In genomic region chr5:111635092-111635491, GRCm38 (mm10) we compare ENCODE assay signal across 22 mouse cellular contexts.
DNase-seq lines count a peak whose midpoint lies in the region; ATAC-seq and TF ChIP-seq lines count a peak whose summit lies in the region.
"Had no signal": no experiment of that assay in that cellular context is flagged by ENCODE, and none has a peak within 500 bp of the region (broad histone marks: within the 10 kb centered on the region; RNA-seq: fewer than 3 reads in every experiment).

No protein-coding gene starts in this region.

- peaks cover 50% of the 10 kb centered on the region for H3K27me3 ChIP-seq in limb, embryonic 10.5 days (ENCODE audit: low read depth, poor library complexity, severe bottlenecking)
- H3K27me3 ChIP-seq: CH12.LX; embryonic facial prominence, embryonic 15.5 days; forebrain, embryonic 15.5 days had no signal

- DNase-seq in gastrocnemius, adult 2 months: peak; percentile 15
- no peak for DNase-seq in gastrocnemius, postnatal 4 days (ENCODE audit: low spot score in 2 of 2)
- DNase-seq in limb, embryonic 10.5 days (ENCODE audit: low spot score): no peak
- DNase-seq in adipocyte (ENCODE audit: low spot score): no peak
- DNase-seq in cerebellum, adult 8-10 months: no peak
- no peak for DNase-seq in adrenal gland, adult 2 months
- DNase-seq: adrenal gland, postnatal 10 days; cerebellum, adult 11-12 months; cerebellum, adult 9-11 months; cerebellum, postnatal 36 days; gastrocnemius, postnatal 14 days; heart, adult 11 months; heart, postnatal 10 days; heart, postnatal 4 days had no signal

- intact Hi-C loops in gastrocnemius, adult 2 months (cut with DNase I): no loop called here

- H3K36me3 ChIP-seq in limb, embryonic 10.5 days: peaks cover 3% of the 10 kb centered on the region; the same call in 1 of the 2 replicates
- H3K36me3 ChIP-seq: embryonic facial prominence, embryonic 15.5 days; forebrain, embryonic 15.5 days; hindbrain, embryonic 15.5 days had no signal

- H3K9me3 ChIP-seq in limb, embryonic 10.5 days (replicated peaks): 0 out of 2 replicates have a peak, but pooled peaks cover 1% of the 10 kb centered on the region
- H3K9me3 ChIP-seq: forebrain, embryonic 15.5 days; hindbrain, embryonic 15.5 days had no signal

- no peak overlapping the region for H3K4me3 ChIP-seq in gastrocnemius, adult 2 months
- no peak overlapping the region for H3K4me3 ChIP-seq in limb, embryonic 10.5 days
- H3K4me3 ChIP-seq: embryonic facial prominence, embryonic 15.5 days; erythroblast, embryonic 14.5 days; forebrain, embryonic 15.5 days; hindbrain, embryonic 15.5 days had no signal

- peaks cover 36% of the 10 kb centered on the region for H3K4me1 ChIP-seq in limb, embryonic 10.5 days

- no peak for TF ChIP-seq CTCF in gastrocnemius, adult 2 months (IDR thresholded peaks at IDR 0.05)

- no peak overlapping the region for H3K27ac ChIP-seq in gastrocnemius, adult 2 months
- H3K27ac ChIP-seq in limb, embryonic 10.5 days: peak overlapping the region; percentile 37
- H3K27ac ChIP-seq: embryonic facial prominence, embryonic 15.5 days; forebrain, embryonic 15.5 days; hindbrain, embryonic 15.5 days had no signal

- 85% methylated on average over 5 of the region's 5 CpGs for WGBS in limb, embryonic 10.5 days

- peak; percentile 64 for ATAC-seq in common myeloid progenitor, adult 5-6 weeks (replicated peaks; ENCODE audit: low read depth, poor library complexity, severe bottlenecking)
- ATAC-seq: forebrain, embryonic 15.5 days; intestine, embryonic 16.5 days; Patski had no signal
